Mouse (Mus musculus) lung, adult 2 months (tissue): ENCODE results near the gene Mertk. TPM values are rescaled to one million over a fixed set of nuclear protein-coding genes. Genes with fewer than 3 reads are reported as not detected.

Experiments used
- DNase-seq: peaks from one replicate; pipeline ENCODE4 v3.0.0; 2022
- H3K4me1 ChIP-seq: fragments of 200-500 bp; 2 replicates; pipeline ENCODE4 v1.6.1; 2011; ENCODE audit warnings: low read length; ENCODE audit not compliant: control insufficient read depth, insufficient read depth
- H3K4me3 ChIP-seq: fragments of 200-500 bp; replicated peaks from 2 replicates; pipeline ENCODE3; 2011; ENCODE audit warnings: low read depth, mild to moderate bottlenecking, control low read depth, low read length; ENCODE audit errors: extremely low read depth
- CTCF ChIP-seq: fragments of 200-500 bp; IDR thresholded peaks from 2 replicates; pipeline ENCODE4 v1.5.1; 2011; ENCODE audit warnings: mild to moderate bottlenecking, low read length, control low read depth; ENCODE audit not compliant: insufficient read depth
- POLR2A ChIP-seq: fragments of 200-500 bp; IDR thresholded peaks from 2 replicates; pipeline ENCODE4 v1.6.1; 2011; ENCODE audit warnings: low read depth, mild to moderate bottlenecking, control low read depth, low read length, borderline replicate concordance; ENCODE audit errors: extremely low read depth
- WGBS: fragments of 180-500 bp; shearing (Covaris S2); methylation state at CpG from one replicate; pipeline ENCODE4 v1.1.7; 2018; 5-methylcytosine and 5-hydroxymethylcytosine counted together
- polyA plus RNA-seq: library from polyadenylated mRNA; depleted of rRNA; stranded (reverse); fragments of >200 nt; gene quantifications from 2 replicates; pipeline ENCODE4 v1.2.3, GENCODE M21; 2012

Gene Mertk
- polyA plus RNA-seq, 1 experiment, result 12.6 TPM

GRCm38 (mm10) chr2:128816311-128816710 lies 117.6 kb downstream of the Mertk start:
- 79% methylated on average over 1 of the region's 1 CpGs for WGBS
- H3K4me1 ChIP-seq, result peaks cover 5% of the 10 kb centered on the region; the same call in 1 of the 2 replicates
- no peak overlapping the region for H3K4me3 ChIP-seq
- TF ChIP-seq POLR2A (no peak), CTCF (no peak)
- no peak for DNase-seq

GRCm38 (mm10) chr2:128816916-128817315 lies 118.2 kb downstream of the Mertk start:
- no peak overlapping the region for H3K4me3 ChIP-seq
- WGBS, result 36% methylated on average over 6 of the region's 6 CpGs
- no peak for DNase-seq
- H3K4me1 ChIP-seq, result peaks cover 5% of the 10 kb centered on the region; the same call in 1 of the 2 replicates
- no peak for TF ChIP-seq POLR2A
- no peak for TF ChIP-seq CTCF

GRCm38 (mm10) chr2:128817387-128817785 lies 118.6 kb downstream of the Mertk start:
- TF ChIP-seq POLR2A, result peak; percentile 63; the same call in 1 of the 2 replicates
- TF ChIP-seq CTCF, result peak; percentile 26; the same call in 1 of the 2 replicates
- H3K4me3 ChIP-seq, result peak overlapping the region; percentile 62
- DNase-seq, result no peak
- WGBS, result under 1% methylated on average over 7 of the region's 7 CpGs
- H3K4me1 ChIP-seq, result peaks cover 5% of the 10 kb centered on the region; the same call in 1 of the 2 replicates

GRCm38 (mm10) chr2:128817786-128818681 lies 119.3 kb downstream of the Mertk start, which contains the start of gene Tmem87b:
TSS of gene Tmem87b (plus strand) at chr2:128818118.
- DNase-seq, result peak; percentile 97
- TF ChIP-seq POLR2A, result peak; percentile 84; the same call in 1 of the 2 replicates
- no peak for TF ChIP-seq CTCF
- under 1% methylated on average over 59 of the region's 59 CpGs for WGBS
- peaks cover 5% of the 10 kb centered on the region; the same call in 1 of the 2 replicates for H3K4me1 ChIP-seq
- H3K4me3 ChIP-seq, result peak within 1 kb of the TSS; percentile 96

- DNase-seq, result peak; percentile 33
- H3K4me1 ChIP-seq, result peaks cover 5% of the 10 kb centered on the region; the same call in 1 of the 2 replicates
- H3K4me3 ChIP-seq, result peak overlapping the region; percentile 96
- 5% methylated on average over 14 of the region's 14 CpGs for WGBS
- no peak for TF ChIP-seq POLR2A
- TF ChIP-seq CTCF, result no peak
Observed at GRCm38 (mm10) chr2:128818956-128819643, 120.3 kb downstream of the Mertk start.

GRCm38 (mm10) chr2:128820631-128821030 lies 121.9 kb downstream of the Mertk start:
- Histone ChIP-seq H3K4me1 (peaks cover 5% of the 10 kb centered on the region; the same call in 1 of the 2 replicates), H3K4me3 (no peak overlapping the region)
- WGBS, result 74% methylated on average over 2 of the region's 2 CpGs
- TF ChIP-seq POLR2A (no peak), CTCF (no peak)
- DNase-seq, result no peak

- WGBS, result 87% methylated on average over 5 of the region's 5 CpGs
- no peak for DNase-seq
- Histone ChIP-seq H3K4me1 (peaks cover 4% of the 10 kb centered on the region; the same call in 1 of the 2 replicates), H3K4me3 (no peak overlapping the region)
- TF ChIP-seq CTCF, result no peak
- TF ChIP-seq POLR2A, result no peak
Observed at GRCm38 (mm10) chr2:128823893-128824292, 125.1 kb downstream of the Mertk start.

GRCm38 (mm10) chr2:128827787-128828186 lies 129.0 kb downstream of the Mertk start:
- no peak for DNase-seq
- H3K4me1 ChIP-seq, result no peaks in the 10 kb centered on the region
- H3K4me3 ChIP-seq, result no peak overlapping the region
- no peak for TF ChIP-seq CTCF
- TF ChIP-seq POLR2A, result no peak
- WGBS, result 100% methylated on average over 1 of the region's 1 CpGs

- TF ChIP-seq CTCF, result no peak
- no peak for TF ChIP-seq POLR2A
- Histone ChIP-seq H3K4me1 (no peaks in the 10 kb centered on the region), H3K4me3 (no peak overlapping the region)
- no peak for DNase-seq
- 57% methylated on average over 3 of the region's 3 CpGs for WGBS
Observed at GRCm38 (mm10) chr2:128832611-128833010, 133.9 kb downstream of the Mertk start.

- Histone ChIP-seq H3K4me3 (no peak overlapping the region), H3K4me1 (no peaks in the 10 kb centered on the region)
- DNase-seq, result no peak
- TF ChIP-seq POLR2A (no peak), CTCF (no peak)
- WGBS, result 80% methylated on average over 2 of the region's 2 CpGs
Observed at GRCm38 (mm10) chr2:128833035-128833434, 134.3 kb downstream of the Mertk start.
